Mouse (Mus musculus) erythroblast, embryonic 14.5 days (primary cell): ENCODE measurements around the gene Tssk6.

Experiments used
- GATA1 ChIP-seq: IDR thresholded peaks from 2 replicates; pipeline ENCODE4 v1.6.1; 2012; ENCODE audit warnings: low read length, inconsistent platforms, mixed read lengths
- TAL1 ChIP-seq: IDR thresholded peaks from 3 replicates; pipeline ENCODE4 v1.6.1; 2012; ENCODE audit warnings: low read length, inconsistent platforms, mixed read lengths

GRCm38 (mm10) chr8:69882833-69883600, 19.0 kb upstream of the Tssk6 start:
- TF ChIP-seq TAL1 (no peak), GATA1 (no peak)
